Mouse (Mus musculus) limb, embryonic 13.5 days (tissue): Measurements from ENCODE around the gene Kdm6a. TPM values are rescaled to one million over a fixed set of nuclear protein-coding genes. Genes with fewer than 3 reads are reported as not detected.

Experiments
- ATAC-seq: fragments of 200-750 bp; cut with Nextera tagmentation; 2 replicates; pipeline ENCODE4 v1.8.0; 2017; ENCODE audit warnings: low read depth, moderate number of reproducible peaks, moderate TSS enrichment; ENCODE audit not compliant: low FRiP score
- H3K27ac ChIP-seq: fragments of 300-500 bp; sonication (generic); 2 replicates; pipeline ENCODE4 v1.5.1; 2015; ENCODE audit warnings: inconsistent platforms, mild to moderate bottlenecking, moderate library complexity
- H3K27me3 ChIP-seq: fragments of 300-500 bp; sonication (generic); 2 replicates; pipeline ENCODE4 v1.6.1; 2015; ENCODE audit warnings: mild to moderate bottlenecking, inconsistent platforms
- H3K36me3 ChIP-seq: fragments of 300-500 bp; sonication (generic); 2 replicates; pipeline ENCODE4 v1.6.1; 2015; ENCODE audit warnings: inconsistent platforms, mild to moderate bottlenecking, moderate library complexity
- H3K4me1 ChIP-seq: fragments of 300-500 bp; sonication (generic); 2 replicates; pipeline ENCODE4 v1.6.1; 2015; ENCODE audit warnings: inconsistent platforms
- H3K4me2 ChIP-seq: fragments of 300-500 bp; sonication (generic); replicated peaks from 2 replicates; pipeline ENCODE4 v1.6.1; 2015; ENCODE audit warnings: inconsistent platforms, mild to moderate bottlenecking, moderate library complexity
- H3K4me3 ChIP-seq: fragments of 300-500 bp; sonication (generic); 2 replicates; pipeline ENCODE4 v1.5.1; 2015; ENCODE audit warnings: moderate library complexity, mild to moderate bottlenecking, inconsistent platforms
- H3K9ac ChIP-seq: fragments of 300-500 bp; sonication (generic); 2 replicates; pipeline ENCODE4 v1.6.1; 2015; ENCODE audit warnings: mild to moderate bottlenecking, inconsistent platforms
- H3K9me3 ChIP-seq: fragments of 300-500 bp; sonication (generic); 2 replicates; pipeline ENCODE4 v1.6.1; 2016; ENCODE audit warnings: inconsistent platforms
- WGBS: fragments of 180-500 bp; shearing (Covaris S2); methylation state at CpG from one replicate; pipeline ENCODE4 v1.1.7; 2015; 5-methylcytosine and 5-hydroxymethylcytosine counted together
- polyA plus RNA-seq: library from polyadenylated mRNA; unstranded; fragments of >200 nt; fragmentation: Nextera tagmentation; extraction: Ambion mirVana; gene quantifications from 2 replicates; pipeline ENCODE4 v1.2.1, GENCODE M21; 2015

Gene Kdm6a
- 22.3 and 25.5 TPM in 2 replicates for polyA plus RNA-seq

DNA sequence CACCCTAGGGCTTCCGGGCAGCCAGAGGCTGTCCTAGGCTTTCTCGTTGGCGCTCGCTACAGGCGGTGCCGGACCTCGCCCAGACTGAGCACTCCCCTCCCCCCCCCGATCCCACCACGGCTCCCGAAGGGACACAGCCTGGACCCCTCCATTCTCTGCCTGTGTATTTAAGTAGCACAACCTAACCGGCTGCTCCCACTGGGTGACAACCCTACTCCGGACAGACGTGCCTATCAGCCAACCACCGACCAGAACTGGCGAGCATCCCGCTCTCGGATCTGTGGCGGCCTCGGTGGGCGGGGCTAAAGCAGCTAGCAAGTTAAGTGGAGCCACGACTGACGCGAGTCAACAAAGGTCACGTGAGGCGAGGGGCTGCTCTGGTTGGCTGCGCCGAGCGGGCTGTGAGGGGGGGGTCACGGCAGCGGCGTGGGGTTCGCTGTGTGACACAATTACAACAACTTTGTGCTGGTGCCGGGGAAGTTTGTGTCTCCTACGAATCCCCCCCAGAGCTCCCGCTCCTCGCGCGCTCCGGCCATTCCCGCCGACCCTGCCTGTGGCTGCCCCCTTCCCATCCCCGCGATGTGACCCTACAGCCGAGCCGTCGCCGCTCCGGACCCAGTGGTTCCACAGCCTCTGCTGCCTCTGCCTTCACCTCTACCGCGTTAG lies at the start of gene Kdm6a:
Gene Kdm6a, plus strand, starts transcription at position 384 of the 666 bp plus-strand sequence.
- H3K4me2 ChIP-seq: peak within 1 kb of the TSS; percentile 66
- H3K4me1 ChIP-seq: no peaks in the 10 kb centered on the region
- H3K9ac ChIP-seq: peak within 1 kb of the TSS; percentile 95
- H3K27me3 ChIP-seq: no peaks in the 10 kb centered on the region
- no peaks in the 10 kb centered on the region for H3K36me3 ChIP-seq
- under 1% methylated on average over 46 of the region's 50 CpGs for WGBS
- peak within 1 kb of the TSS; percentile 74 for H3K4me3 ChIP-seq
- H3K9me3 ChIP-seq: no peaks in the 10 kb centered on the region
- peak; percentile 99 for ATAC-seq
- peak within 1 kb of the TSS; percentile 98 for H3K27ac ChIP-seq

GRCm38 (mm10) chrX:18145557-18145956 lies 16.8 kb upstream of the Kdm6a start, which contains the start of gene Dusp21:
Dusp21 (plus strand) TSS chrX:18145857.
- Histone ChIP-seq H3K4me2 (no peak within 1 kb of the TSS), H3K4me1 (no peaks in the 10 kb centered on the region), H3K9me3 (no peaks in the 10 kb centered on the region), H3K9ac (no peak within 1 kb of the TSS), H3K4me3 (no peak within 1 kb of the TSS), H3K36me3 (no peaks in the 10 kb centered on the region), H3K27me3 (no peaks in the 10 kb centered on the region), H3K27ac (no peak within 1 kb of the TSS)
- 85% methylated on average over 1 of the region's 1 CpGs for WGBS
- no peak for ATAC-seq

DNA sequence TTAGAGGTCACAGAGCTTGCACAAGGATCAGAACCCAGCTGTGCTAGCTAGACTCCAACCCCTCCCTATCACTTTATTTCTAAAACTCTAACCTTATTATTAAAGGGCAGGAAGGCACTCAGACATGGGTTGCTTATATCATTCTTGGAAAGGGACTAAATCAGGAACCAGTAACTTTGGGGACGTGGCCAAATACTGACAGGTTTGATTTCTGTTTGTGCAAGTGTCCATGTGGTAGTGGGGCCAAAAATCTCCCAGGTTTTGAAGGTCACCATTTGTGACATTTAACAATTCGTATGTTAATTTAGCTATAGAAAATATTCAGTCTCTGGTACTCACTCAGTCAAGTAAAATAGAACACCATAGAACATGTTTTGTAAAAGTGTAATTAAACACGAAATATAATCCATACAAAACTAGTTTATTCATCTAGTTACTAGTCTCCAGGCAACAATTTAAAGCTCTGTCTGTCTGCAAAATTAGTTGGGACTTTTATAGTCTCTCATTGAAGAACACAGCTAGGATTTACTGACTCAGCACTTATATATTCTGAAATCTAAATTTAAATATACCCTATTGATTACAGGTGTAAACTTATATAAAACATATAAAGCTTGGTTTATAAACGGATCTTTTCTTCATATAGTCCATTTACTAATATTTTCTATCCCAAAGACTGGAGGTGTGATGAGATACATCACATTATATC lies 1.5 kb upstream of the Kdm6a start:
- H3K27me3 ChIP-seq: no peaks in the 10 kb centered on the region
- no peak overlapping the region for H3K4me3 ChIP-seq
- no peaks in the 10 kb centered on the region for H3K4me1 ChIP-seq
- H3K27ac ChIP-seq: no peak overlapping the region
- ATAC-seq: no peak
- H3K9ac ChIP-seq: no peak overlapping the region
- no peaks in the 10 kb centered on the region for H3K36me3 ChIP-seq
- H3K4me2 ChIP-seq: peak overlapping the region; percentile 66
- WGBS: 65% methylated on average over 4 of the region's 4 CpGs
- H3K9me3 ChIP-seq: no peaks in the 10 kb centered on the region

- Histone ChIP-seq H3K27me3 (no peaks in the 10 kb centered on the region), H3K9me3 (no peaks in the 10 kb centered on the region), H3K27ac (peak overlapping the region; percentile 83), H3K36me3 (no peaks in the 10 kb centered on the region), H3K4me1 (no peaks in the 10 kb centered on the region), H3K4me2 (peak overlapping the region; percentile 66), H3K4me3 (peak overlapping the region; percentile 74), H3K9ac (peak overlapping the region; percentile 79)
- peak; percentile 67 for ATAC-seq
- WGBS: under 1% methylated on average over 28 of the region's 28 CpGs
Observed at GRCm38 (mm10) chrX:18161796-18162191, 581 bp upstream of the Kdm6a start.

GRCm38 (mm10) chrX:18162861-18163731 lies 721 bp downstream of the Kdm6a start:
- Histone ChIP-seq H3K9ac (peak overlapping the region; percentile 95), H3K4me2 (peak overlapping the region; percentile 60), H3K36me3 (no peaks in the 10 kb centered on the region), H3K27me3 (no peaks in the 10 kb centered on the region), H3K27ac (peak overlapping the region; percentile 98), H3K4me3 (peak overlapping the region; percentile 74), H3K9me3 (no peaks in the 10 kb centered on the region), H3K4me1 (no peaks in the 10 kb centered on the region)
- WGBS: under 1% methylated on average over 69 of the region's 95 CpGs
- peak; percentile 6; the same call in 1 of the 2 replicates for ATAC-seq

DNA sequence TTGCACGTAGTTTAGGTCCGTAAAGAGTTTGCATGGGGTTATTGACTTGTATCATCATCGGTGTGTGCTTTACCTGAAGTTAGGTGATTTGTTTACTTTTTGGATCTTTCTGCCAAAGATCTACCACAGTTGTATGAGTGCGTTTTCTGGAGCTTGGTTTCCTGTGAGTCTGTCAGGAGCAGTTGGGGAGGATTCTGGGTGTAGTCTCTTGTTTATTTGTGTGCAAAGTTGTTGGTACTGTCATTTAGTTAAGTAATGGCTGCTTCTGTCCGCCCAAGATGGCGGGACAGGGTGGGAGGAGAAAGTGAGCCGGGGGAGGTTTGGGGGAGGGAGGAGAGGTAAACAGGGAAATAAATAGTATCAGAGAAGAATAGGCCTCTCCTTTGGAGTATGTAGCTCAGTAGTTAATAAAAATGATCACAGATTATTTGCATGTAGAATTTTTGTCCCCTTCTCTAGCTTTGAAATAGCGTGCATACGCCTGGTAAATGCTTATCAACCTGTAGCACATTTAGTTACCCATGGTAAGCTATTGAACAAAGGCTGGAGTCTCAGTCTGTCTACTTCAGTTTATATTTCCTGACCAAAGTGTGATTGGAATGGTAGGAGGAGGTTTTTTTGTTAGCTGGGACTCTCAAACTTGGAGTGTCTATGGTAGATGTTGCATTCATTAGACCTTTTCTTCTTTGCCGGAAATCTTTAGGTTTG lies 1.7 kb downstream of the Kdm6a start:
- ATAC-seq: no peak
- Histone ChIP-seq H3K36me3 (no peaks in the 10 kb centered on the region), H3K9ac (peak overlapping the region; percentile 95), H3K27ac (peak overlapping the region; percentile 98; the same call in 1 of the 2 replicates), H3K27me3 (no peaks in the 10 kb centered on the region), H3K9me3 (no peaks in the 10 kb centered on the region), H3K4me1 (no peaks in the 10 kb centered on the region), H3K4me2 (peak overlapping the region; percentile 60), H3K4me3 (peak overlapping the region; percentile 74)
- 2% methylated on average over 10 of the region's 10 CpGs for WGBS

DNA sequence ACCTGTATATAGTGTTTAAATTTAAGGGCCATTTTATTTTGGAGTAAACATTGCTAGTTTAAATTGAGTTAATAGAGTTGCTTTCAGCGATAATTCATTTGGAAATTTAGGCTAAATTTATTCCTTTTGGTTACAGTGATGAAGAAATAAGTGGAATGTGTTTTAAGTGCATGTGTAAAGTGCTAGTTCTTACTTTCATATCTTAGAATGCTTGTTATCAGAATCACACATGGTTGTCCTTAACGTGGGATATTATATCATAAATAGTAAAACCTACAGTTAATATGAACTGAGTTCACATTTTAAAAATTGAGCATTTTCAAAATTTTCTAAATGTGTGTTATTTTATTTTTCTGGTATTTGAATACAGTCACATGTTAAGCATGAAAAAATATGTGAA lies 2.7 kb downstream of the Kdm6a start:
- Histone ChIP-seq H3K9ac (no peak overlapping the region), H3K4me3 (peak overlapping the region; percentile 74; the same call in 1 of the 2 replicates), H3K4me2 (no peak overlapping the region), H3K9me3 (no peaks in the 10 kb centered on the region), H3K36me3 (no peaks in the 10 kb centered on the region), H3K27me3 (no peaks in the 10 kb centered on the region), H3K4me1 (no peaks in the 10 kb centered on the region), H3K27ac (no peak overlapping the region)
- ATAC-seq: no peak
- WGBS: 75% methylated on average over 2 of the region's 2 CpGs

DNA sequence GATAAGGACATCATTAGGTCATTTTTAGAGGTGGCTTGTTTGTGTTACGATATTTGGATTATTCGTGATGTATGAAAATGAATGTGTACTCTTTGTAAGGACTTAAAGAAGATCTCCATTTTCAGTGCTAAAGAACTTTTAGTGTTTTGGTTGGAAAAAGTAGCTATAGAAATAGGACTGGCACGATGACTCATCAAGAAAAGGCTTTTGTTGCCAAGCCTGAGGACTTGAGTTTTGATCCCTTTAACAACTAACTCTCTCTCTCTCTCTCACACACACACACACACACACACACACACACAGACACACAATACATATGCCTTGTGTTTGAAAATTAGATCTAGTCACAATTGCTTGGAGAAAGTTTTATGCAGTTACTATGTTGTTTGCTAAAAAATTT lies 4.6 kb downstream of the Kdm6a start:
- WGBS: 88% methylated on average over 3 of the region's 3 CpGs
- Histone ChIP-seq H3K36me3 (no peaks in the 10 kb centered on the region), H3K27ac (no peak overlapping the region), H3K27me3 (no peaks in the 10 kb centered on the region), H3K9me3 (no peaks in the 10 kb centered on the region), H3K4me3 (no peak overlapping the region), H3K4me2 (no peak overlapping the region), H3K4me1 (no peaks in the 10 kb centered on the region), H3K9ac (no peak overlapping the region)
- no peak for ATAC-seq

GRCm38 (mm10) chrX:18168940-18169339 lies 6.6 kb downstream of the Kdm6a start:
- H3K4me3 ChIP-seq: no peak overlapping the region
- H3K27me3 ChIP-seq: no peaks in the 10 kb centered on the region
- no peaks in the 10 kb centered on the region for H3K9me3 ChIP-seq
- ATAC-seq: no peak
- H3K4me2 ChIP-seq: no peak overlapping the region
- no peak overlapping the region for H3K27ac ChIP-seq
- 77% methylated on average over 1 of the region's 1 CpGs for WGBS
- H3K9ac ChIP-seq: no peak overlapping the region
- no peaks in the 10 kb centered on the region for H3K36me3 ChIP-seq
- no peaks in the 10 kb centered on the region for H3K4me1 ChIP-seq

- H3K4me2 ChIP-seq: no peak overlapping the region
- WGBS: 43% methylated on average over 4 of the region's 4 CpGs
- H3K4me1 ChIP-seq: 0 out of 2 replicates have a peak, but pooled peaks cover 8% of the 10 kb centered on the region
- H3K36me3 ChIP-seq: no peaks in the 10 kb centered on the region
- no peak for ATAC-seq
- no peak overlapping the region for H3K4me3 ChIP-seq
- no peaks in the 10 kb centered on the region for H3K9me3 ChIP-seq
- H3K27me3 ChIP-seq: no peaks in the 10 kb centered on the region
- no peak overlapping the region for H3K9ac ChIP-seq
- no peak overlapping the region for H3K27ac ChIP-seq
Observed at GRCm38 (mm10) chrX:18174831-18175230, 12.5 kb downstream of the Kdm6a start.

DNA sequence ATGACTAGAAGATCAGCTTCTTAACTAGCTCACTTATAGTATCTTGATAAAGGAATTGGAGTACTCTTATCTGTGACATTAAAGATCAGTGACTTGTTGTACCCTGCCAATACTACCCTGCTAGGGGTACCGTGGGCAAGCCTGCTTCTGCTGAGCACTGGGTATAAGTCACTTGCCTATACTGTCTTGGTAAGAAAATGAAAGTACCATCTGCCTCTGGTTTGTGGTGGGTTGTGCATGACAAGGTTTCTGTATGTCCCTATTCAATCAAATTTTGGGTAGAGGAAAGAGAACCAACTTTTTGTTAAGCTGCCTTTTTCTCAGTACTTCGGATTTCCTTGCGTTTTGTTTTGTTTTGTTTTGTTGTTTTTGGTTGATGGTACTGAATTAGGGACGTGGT lies 15.4 kb downstream of the Kdm6a start:
- WGBS: 92% methylated on average over 4 of the region's 4 CpGs
- Histone ChIP-seq H3K4me2 (no peak overlapping the region), H3K9ac (no peak overlapping the region), H3K36me3 (no peaks in the 10 kb centered on the region), H3K4me1 (0 out of 2 replicates have a peak, but pooled peaks cover 8% of the 10 kb centered on the region), H3K27ac (no peak overlapping the region), H3K9me3 (no peaks in the 10 kb centered on the region), H3K4me3 (no peak overlapping the region), H3K27me3 (no peaks in the 10 kb centered on the region)
- ATAC-seq: no peak
